Comparison of ENCODE assay signal across 9 mouse cellular contexts in the genomic region with DNA sequence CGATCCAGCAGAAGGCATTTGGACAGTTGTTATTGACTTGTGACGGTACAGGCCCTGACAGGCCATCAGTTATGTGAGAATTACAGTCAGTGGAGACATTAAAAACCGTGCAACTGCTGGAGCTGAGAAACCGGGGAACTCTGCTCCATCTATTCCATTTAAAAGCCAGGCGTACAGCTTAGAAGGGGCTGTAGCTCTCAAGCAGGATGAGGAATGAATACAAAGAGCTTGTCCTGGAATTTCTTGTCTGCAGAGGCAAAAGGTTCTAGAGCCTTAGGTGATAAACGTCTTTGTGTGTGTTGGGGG. TPM values are rescaled to one million over a fixed set of nuclear protein-coding genes. Genes with fewer than 3 reads are reported as not detected.
DNase-seq lines count a peak whose midpoint lies in the region; ATAC-seq and TF ChIP-seq lines count a peak whose summit lies in the region.
"Had no signal": no experiment of that assay in that cellular context is flagged by ENCODE, and none has a peak within 500 bp of the region (broad histone marks: within the 10 kb centered on the region; RNA-seq: fewer than 3 reads in every experiment).

No protein-coding gene starts in this region.

- no peak for TF ChIP-seq POLR2A in limb, embryonic 14.5 days (IDR thresholded peaks at IDR 0.05; ENCODE audit: borderline replicate concordance, extremely low read depth, insufficient read depth, insufficient read length)

- H3K27me3 ChIP-seq in heart, embryonic 11.5 days (ENCODE audit: control insufficient read depth, insufficient read depth, low read length) = no peaks in the 10 kb centered on the region
- no peaks in the 10 kb centered on the region for H3K27me3 ChIP-seq in limb, embryonic 14.5 days (ENCODE audit: control insufficient read depth, insufficient read depth, low read length)
- no peaks in the 10 kb centered on the region for H3K27me3 ChIP-seq in stomach, postnatal 0 days (ENCODE audit: control insufficient read depth, insufficient read depth, low read length)

- peaks cover 13% of the 10 kb centered on the region for H3K4me1 ChIP-seq in heart, embryonic 11.5 days (ENCODE audit: control insufficient read depth, insufficient read depth, low read length)
- peaks cover 9% of the 10 kb centered on the region; the same call in 1 of the 2 replicates for H3K4me1 ChIP-seq in limb, embryonic 14.5 days (ENCODE audit: control insufficient read depth, insufficient read depth, low read length)
- H3K4me1 ChIP-seq in stomach, postnatal 0 days (replicated peaks; ENCODE audit: control insufficient read depth, insufficient read depth) = no peaks in the 10 kb centered on the region

- WGBS in heart, embryonic 11.5 days (ENCODE audit: insufficient replicate concordance) = 12% methylated on average over 6 of the region's 6 CpGs
- WGBS in limb, embryonic 14.5 days = 7% methylated on average over 6 of the region's 6 CpGs
- WGBS in stomach, postnatal 0 days = 25% methylated on average over 6 of the region's 6 CpGs

- H3K36me3 ChIP-seq in heart, embryonic 11.5 days (ENCODE audit: control insufficient read depth, insufficient read depth, low read length) = no peaks in the 10 kb centered on the region
- H3K36me3 ChIP-seq in limb, embryonic 14.5 days (ENCODE audit: control insufficient read depth, insufficient read depth, low read length) = no peaks in the 10 kb centered on the region
- no peaks in the 10 kb centered on the region for H3K36me3 ChIP-seq in stomach, postnatal 0 days (ENCODE audit: control insufficient read depth, insufficient read depth, low read length)

- ATAC-seq in heart, embryonic 11.5 days (replicated peaks; ENCODE audit: insufficient number of reproducible peaks, low FRiP score, low TSS enrichment) = no peak
- no peak for ATAC-seq in limb, embryonic 14.5 days (ENCODE audit: low FRiP score, low read depth)
- ATAC-seq in stomach, postnatal 0 days (ENCODE audit: low FRiP score, low TSS enrichment) = no peak
- ATAC-seq: activated CD4-positive, CD25-positive, alpha-beta regulatory T cell, adult 4 months had no signal

- H3K4me2 ChIP-seq in heart, embryonic 11.5 days = peak overlapping the region; percentile 62
- peak overlapping the region; percentile 46; the same call in 1 of the 2 replicates for H3K4me2 ChIP-seq in limb, embryonic 14.5 days (replicated peaks; ENCODE audit: low read depth, low read length, severe bottlenecking)
- H3K4me2 ChIP-seq in stomach, postnatal 0 days (replicated peaks; ENCODE audit: low read depth) = peak overlapping the region; percentile 40; the same call in 1 of the 2 replicates

- no peak overlapping the region for H3K9ac ChIP-seq in heart, embryonic 11.5 days (ENCODE audit: low read depth, low read length)
- H3K9ac ChIP-seq in limb, embryonic 14.5 days (ENCODE audit: low read depth, low read length, severe bottlenecking) = no peak overlapping the region
- no peak overlapping the region for H3K9ac ChIP-seq in stomach, postnatal 0 days (ENCODE audit: low read length)

- TF ChIP-seq EP300 in stomach, postnatal 0 days (optimal IDR thresholded peaks at IDR 0.05) = no peak

- H3K9me3 ChIP-seq in heart, embryonic 11.5 days (replicated peaks; ENCODE audit: control insufficient read depth, low read length) = peaks cover 3% of the 10 kb centered on the region; the same call in 1 of the 2 replicates
- peaks cover 6% of the 10 kb centered on the region for H3K9me3 ChIP-seq in limb, embryonic 14.5 days (ENCODE audit: control insufficient read depth, low read length)
- H3K9me3 ChIP-seq in stomach, postnatal 0 days (ENCODE audit: control insufficient read depth, low read length) = peaks cover 3% of the 10 kb centered on the region; the same call in 1 of the 2 replicates

- no peak for DNase-seq in heart, postnatal 4 days
- peak; percentile 40 for DNase-seq in retina, postnatal 1 day
- no peak for DNase-seq in retina, embryonic 14.5 days (ENCODE audit: low spot score)
- DNase-seq in limb, embryonic 14.5 days (ENCODE audit: low spot score) = no peak
- no peak for DNase-seq in stomach, postnatal 0 days (ENCODE audit: low spot score)
- DNase-seq in frontal cortex, postnatal 36 days (ENCODE audit: low spot score in 2 of 2) = no peak
- no peak for DNase-seq in adrenal gland, postnatal 36 days

- TF ChIP-seq CTCF in stomach, postnatal 0 days (IDR thresholded peaks at IDR 0.05; ENCODE audit: low read depth) = no peak

- no peak overlapping the region for H3K4me3 ChIP-seq in heart, embryonic 11.5 days (ENCODE audit: low read depth, low read length)
- no peak overlapping the region for H3K4me3 ChIP-seq in limb, embryonic 14.5 days (replicated peaks; ENCODE audit: low read length)
- no peak overlapping the region for H3K4me3 ChIP-seq in stomach, postnatal 0 days (ENCODE audit: low read depth, low read length)

- no peak overlapping the region for H3K27ac ChIP-seq in heart, embryonic 11.5 days (ENCODE audit: low read depth, low read length)
- no peak overlapping the region; the same call in 1 of the 2 replicates for H3K27ac ChIP-seq in limb, embryonic 14.5 days (replicated peaks; ENCODE audit: low read depth, low read length)
- no peak overlapping the region for H3K27ac ChIP-seq in stomach, postnatal 0 days (replicated peaks)

RNA-seq across cellular contexts. Expression of gene Inpp5f, which starts 18.2 kb away (rescaled TPM):
- 16.7 and 18.6 TPM in 2 replicates for polyA plus RNA-seq in heart, embryonic 11.5 days (2014; fragmentation: Nextera tagmentation; extraction: Ambion mirVana)
- total RNA-seq in heart, postnatal 4 days (2021) = 1 to 10 TPM; 8.9 to 9.9 TPM
- 10.6 and 10.9 TPM in 2 replicates for polyA plus RNA-seq in limb, embryonic 14.5 days (2012; rRNA removed)
- polyA plus RNA-seq in limb, embryonic 14.5 days (2014; fragmentation: Nextera tagmentation; extraction: Ambion mirVana) = 20.2 and 24.3 TPM in 2 replicates
- 12.3 and 12.4 TPM in 2 replicates for polyA plus RNA-seq in stomach, postnatal 0 days (2015; fragmentation: Nextera tagmentation; extraction: Ambion mirVana)
- 10 to 100 TPM; 21.2 to 28.7 TPM for total RNA-seq in adrenal gland, postnatal 36 days (2021)
